Mouse (Mus musculus) lung, embryonic 15.5 days (tissue): Measurements from ENCODE around the gene Nt5c3b. TPM values are rescaled to one million over a fixed set of nuclear protein-coding genes. Genes with fewer than 3 reads are reported as not detected.
A peak's percentile ranks its signal among the peaks of the same experiment; 100 is the strongest.

Source experiments
- ATAC-seq: fragments of 200-750 bp; cut with Nextera tagmentation; 2 replicates; pipeline ENCODE4 v1.8.0; 2017; ENCODE audit warnings: moderate number of reproducible peaks, borderline replicate concordance; ENCODE audit not compliant: low FRiP score, low TSS enrichment; ENCODE audit errors: extremely low read depth
- H3K27ac ChIP-seq: fragments of 300-500 bp; sonication (generic); 2 replicates; pipeline ENCODE4 v1.5.1; 2015; ENCODE audit warnings: moderate library complexity, mild to moderate bottlenecking, inconsistent platforms
- H3K27me3 ChIP-seq: fragments of 300-500 bp; sonication (generic); 2 replicates; pipeline ENCODE4 v1.6.1; 2015; ENCODE audit warnings: inconsistent platforms
- H3K36me3 ChIP-seq: fragments of 300-500 bp; sonication (generic); 2 replicates; pipeline ENCODE4 v1.6.1; 2015; ENCODE audit warnings: inconsistent platforms
- H3K4me1 ChIP-seq: fragments of 300-500 bp; sonication (generic); 2 replicates; pipeline ENCODE4 v1.6.1; 2015; ENCODE audit warnings: inconsistent platforms
- H3K4me2 ChIP-seq: fragments of 300-500 bp; sonication (generic); 2 replicates; pipeline ENCODE4 v1.6.1; 2015; ENCODE audit warnings: inconsistent platforms, mild to moderate bottlenecking, moderate library complexity
- H3K4me3 ChIP-seq: fragments of 300-500 bp; sonication (generic); 2 replicates; pipeline ENCODE4 v1.5.1; 2015; ENCODE audit warnings: mild to moderate bottlenecking, inconsistent platforms
- H3K9ac ChIP-seq: fragments of 300-500 bp; sonication (generic); 2 replicates; pipeline ENCODE4 v1.6.1; 2015; ENCODE audit warnings: inconsistent platforms
- H3K9me3 ChIP-seq: fragments of 300-500 bp; sonication (generic); 2 replicates; pipeline ENCODE4 v1.6.1; 2016; ENCODE audit warnings: inconsistent platforms
- WGBS: fragments of 180-500 bp; shearing (Covaris S2); methylation state at CpG from one replicate; pipeline ENCODE4 v1.1.7; 2015; 5-methylcytosine and 5-hydroxymethylcytosine counted together
- polyA plus RNA-seq: library from polyadenylated mRNA; unstranded; fragments of >200 nt; fragmentation: Nextera tagmentation; extraction: Ambion mirVana; gene quantifications from 2 replicates; pipeline ENCODE4 v1.2.1, GENCODE M21; 2015

Gene Nt5c3b
- polyA plus RNA-seq, 1 experiment from 2014 or later: 133 TPM

DNA sequence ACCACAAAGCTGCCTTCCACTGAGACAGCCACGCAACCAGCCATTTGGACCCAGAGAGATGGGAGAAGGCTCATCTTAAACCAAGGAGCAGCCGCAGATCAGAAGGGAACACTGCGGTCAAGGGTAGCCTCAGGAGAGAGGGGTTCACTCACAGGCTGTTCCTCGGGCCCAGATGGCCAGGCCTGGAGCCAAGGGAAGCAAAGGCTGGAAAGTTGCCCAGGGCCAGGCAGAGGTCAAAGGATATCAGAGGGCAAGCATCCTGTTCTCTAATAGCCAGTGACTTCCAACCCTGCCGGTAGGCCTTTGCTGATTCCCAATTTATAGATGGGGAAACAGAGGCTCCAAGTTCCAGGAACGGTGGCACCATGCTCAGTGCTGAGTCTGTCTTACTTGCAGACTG lies 53.0 kb downstream of the Nt5c3b start:
- peaks cover 77% of the 10 kb centered on the region for H3K4me1 ChIP-seq
- no peak overlapping the region for H3K4me3 ChIP-seq
- peak overlapping the region; percentile 35 for H3K4me2 ChIP-seq
- H3K36me3 ChIP-seq: peaks cover 20% of the 10 kb centered on the region
- no peak for ATAC-seq
- WGBS: 54% methylated on average over 6 of the region's 6 CpGs
- no peak overlapping the region for H3K9ac ChIP-seq
- H3K27me3 ChIP-seq: no peaks in the 10 kb centered on the region
- H3K9me3 ChIP-seq: no peaks in the 10 kb centered on the region
- peak overlapping the region; percentile 88 for H3K27ac ChIP-seq

DNA sequence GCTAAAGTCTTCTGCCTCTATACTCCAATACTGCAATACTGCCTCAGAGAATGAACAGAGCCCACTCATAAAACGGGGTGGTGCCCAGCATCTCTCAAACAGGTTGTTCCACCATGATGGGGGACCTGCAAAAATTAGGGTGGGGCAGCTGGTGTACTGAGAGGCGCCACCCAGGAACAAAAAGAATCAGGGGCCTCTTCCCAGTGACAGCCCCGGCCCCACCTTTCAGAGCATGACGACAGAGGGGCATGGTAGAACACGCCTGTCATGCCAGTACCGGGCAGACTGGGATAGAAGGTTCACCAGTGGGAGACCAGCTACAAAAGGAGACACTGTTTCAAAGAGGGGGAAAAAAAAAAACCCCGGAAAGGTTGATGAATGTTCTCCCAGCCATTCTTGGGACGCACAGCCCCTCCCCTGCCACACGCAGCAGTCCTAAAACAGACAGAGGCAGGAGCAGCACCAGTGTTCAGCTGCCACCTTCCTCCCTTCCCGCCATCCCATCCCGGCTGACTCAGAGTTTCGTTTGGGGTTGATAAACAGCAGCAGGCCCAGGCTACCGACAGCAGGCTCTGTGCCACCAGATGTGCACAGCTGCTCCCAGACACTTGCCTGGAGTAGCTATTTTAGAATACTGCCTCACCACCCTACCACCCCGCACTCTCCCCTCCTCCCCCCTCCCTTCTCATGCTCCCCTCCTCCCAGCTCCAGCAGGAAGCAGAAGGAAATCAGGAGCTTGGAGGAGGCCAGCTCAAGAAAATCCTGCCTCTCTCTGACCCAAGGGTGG lies 53.8 kb downstream of the Nt5c3b start:
- Histone ChIP-seq H3K27me3 (no peaks in the 10 kb centered on the region), H3K4me1 (peaks cover 69% of the 10 kb centered on the region), H3K9me3 (no peaks in the 10 kb centered on the region), H3K27ac (peak overlapping the region; percentile 88), H3K9ac (no peak overlapping the region), H3K4me2 (peak overlapping the region; percentile 35), H3K36me3 (peaks cover 29% of the 10 kb centered on the region), H3K4me3 (no peak overlapping the region)
- 18% methylated on average over 14 of the region's 14 CpGs for WGBS
- ATAC-seq: peak; percentile 60

DNA sequence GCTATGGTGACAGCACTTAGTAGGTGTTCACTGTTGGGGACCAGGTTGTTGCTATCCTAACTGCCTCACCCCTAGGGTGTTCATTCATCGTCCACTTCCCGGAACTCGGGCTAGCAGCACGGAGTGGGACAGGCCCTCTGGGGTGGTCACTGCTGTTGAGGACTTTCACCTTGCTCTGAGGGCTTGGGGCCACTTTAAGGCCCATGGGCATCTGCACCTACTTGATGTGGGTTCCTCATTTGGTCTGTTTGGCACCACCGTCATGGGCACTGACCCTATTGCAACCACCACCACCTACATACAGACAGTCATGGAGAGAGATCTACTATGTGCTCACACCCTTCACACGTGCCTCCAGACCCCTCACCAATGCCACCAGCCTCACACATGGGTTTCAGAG lies 54.5 kb downstream of the Nt5c3b start:
- Histone ChIP-seq H3K4me2 (peak overlapping the region; percentile 35; the same call in 1 of the 2 replicates), H3K9ac (no peak overlapping the region)

DNA sequence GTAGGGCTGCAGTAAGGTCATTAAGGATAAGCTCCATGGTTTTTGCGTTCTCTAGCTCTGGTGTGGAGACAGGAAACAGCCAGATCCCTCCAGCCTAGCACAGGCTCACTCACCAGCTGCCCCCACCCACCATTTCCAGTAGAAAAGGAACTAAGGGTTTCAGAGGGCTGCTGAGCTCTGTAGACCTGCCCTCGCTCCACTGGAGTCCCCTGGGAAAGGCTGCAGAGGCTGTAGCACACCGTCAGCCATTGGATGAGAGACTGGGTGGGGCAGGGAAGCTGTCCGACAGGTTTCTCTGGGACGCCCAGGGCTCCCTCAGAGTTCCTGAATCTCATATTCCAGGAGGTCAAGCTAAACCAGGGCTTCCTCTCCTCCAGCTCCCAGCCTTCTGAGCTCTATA lies 55.0 kb downstream of the Nt5c3b start:
- ATAC-seq: peak; percentile 53; the same call in 1 of the 2 replicates
- Histone ChIP-seq H3K36me3 (peaks cover 39% of the 10 kb centered on the region), H3K27me3 (no peaks in the 10 kb centered on the region)

More for the DNA sequence above, 54.5 kb downstream of the Nt5c3b start:
- Histone ChIP-seq H3K27me3 (no peaks in the 10 kb centered on the region), H3K27ac (peak overlapping the region; percentile 88), H3K36me3 (peaks cover 34% of the 10 kb centered on the region), H3K4me1 (peaks cover 62% of the 10 kb centered on the region), H3K4me3 (no peak overlapping the region), H3K9me3 (no peaks in the 10 kb centered on the region)
- ATAC-seq: no peak
- 81% methylated on average over 6 of the region's 6 CpGs for WGBS

DNA sequence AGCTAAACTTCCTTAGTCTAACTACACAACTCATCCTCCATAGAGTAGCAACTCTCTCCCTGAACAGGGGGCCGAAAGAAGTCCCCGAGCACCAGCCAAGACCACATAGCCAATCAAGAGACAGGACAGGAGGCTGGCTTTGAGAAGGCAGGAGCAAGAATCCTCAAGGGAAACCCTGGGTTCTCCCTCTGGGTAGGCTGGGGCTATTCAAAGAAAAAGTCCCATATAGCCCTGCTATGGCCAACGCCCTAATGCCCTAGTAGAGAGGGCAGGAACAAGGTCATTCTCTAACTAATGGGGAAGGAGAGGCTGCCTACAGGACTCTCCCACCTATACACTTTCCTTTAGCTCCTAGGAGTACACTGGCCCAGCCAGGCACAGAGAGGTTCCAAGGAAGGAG lies 56.6 kb downstream of the Nt5c3b start:
- 87% methylated on average over 3 of the region's 3 CpGs for WGBS
- Histone ChIP-seq H3K9ac (no peak overlapping the region), H3K4me1 (peaks cover 41% of the 10 kb centered on the region), H3K27me3 (no peaks in the 10 kb centered on the region), H3K4me2 (no peak overlapping the region), H3K36me3 (peaks cover 51% of the 10 kb centered on the region), H3K4me3 (no peak overlapping the region), H3K9me3 (no peaks in the 10 kb centered on the region), H3K27ac (no peak overlapping the region)
- no peak for ATAC-seq

More for the DNA sequence above, 55.0 kb downstream of the Nt5c3b start:
- peak overlapping the region; percentile 88 for H3K27ac ChIP-seq
- no peak overlapping the region for H3K4me3 ChIP-seq
- peaks cover 57% of the 10 kb centered on the region for H3K4me1 ChIP-seq
- H3K9me3 ChIP-seq: no peaks in the 10 kb centered on the region
- whole genome bisulfite sequencing: 51% methylated on average over 5 of the region's 5 CpGs
- H3K4me2 ChIP-seq: peak overlapping the region; percentile 35; the same call in 1 of the 2 replicates
- H3K9ac ChIP-seq: no peak overlapping the region; the same call in 1 of the 2 replicates

DNA sequence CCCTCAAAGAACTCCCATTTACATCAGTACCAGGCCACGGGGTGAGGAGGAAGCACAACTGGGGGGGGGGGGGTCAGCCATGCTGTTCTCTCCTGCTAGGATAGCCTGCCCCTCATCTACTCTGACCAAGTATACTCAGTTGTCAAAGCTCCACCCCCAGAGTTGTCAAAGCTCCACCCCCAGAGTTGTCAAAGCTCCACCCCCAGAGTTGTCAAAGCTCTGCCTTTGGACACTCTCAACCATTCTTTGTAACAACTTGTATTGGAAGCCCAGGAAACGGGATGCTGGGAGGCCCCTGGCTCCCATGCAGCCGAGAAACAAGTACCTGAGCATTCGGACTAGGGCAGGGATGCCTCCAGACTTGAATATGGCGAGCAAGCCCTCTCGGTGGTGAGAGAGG lies 58.9 kb downstream of the Nt5c3b start:
- no peaks in the 10 kb centered on the region for H3K9me3 ChIP-seq
- no peak for ATAC-seq
- 76% methylated on average over 6 of the region's 6 CpGs for WGBS
- no peak overlapping the region for H3K4me2 ChIP-seq
- H3K4me1 ChIP-seq: peaks cover 18% of the 10 kb centered on the region
- no peak overlapping the region for H3K4me3 ChIP-seq
- H3K27ac ChIP-seq: no peak overlapping the region
- no peak overlapping the region for H3K9ac ChIP-seq
- H3K36me3 ChIP-seq: peaks cover 71% of the 10 kb centered on the region
- no peaks in the 10 kb centered on the region for H3K27me3 ChIP-seq

DNA sequence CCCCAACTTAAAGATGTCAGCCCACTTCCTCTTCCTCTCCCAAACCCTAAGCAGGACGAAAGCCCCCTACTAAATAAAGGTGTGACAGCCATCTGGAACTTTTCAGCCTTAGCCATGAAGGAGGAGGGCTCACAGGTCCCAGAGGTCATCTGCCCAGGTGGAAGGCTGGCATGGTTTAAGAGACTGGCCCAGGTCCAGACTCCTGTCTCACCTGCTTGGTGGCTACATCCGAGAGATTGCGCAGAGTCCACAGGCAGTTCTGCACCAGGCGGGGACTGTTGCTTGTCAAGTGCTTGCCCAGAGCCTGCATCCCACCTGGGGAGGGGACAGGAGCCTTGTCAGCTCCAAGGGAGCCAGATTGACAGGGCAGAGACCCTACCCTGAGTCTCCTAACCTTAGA lies 62.3 kb downstream of the Nt5c3b start:
- 82% methylated on average over 4 of the region's 4 CpGs for WGBS
- Histone ChIP-seq H3K36me3 (peaks cover 81% of the 10 kb centered on the region), H3K9ac (no peak overlapping the region), H3K27ac (no peak overlapping the region), H3K4me1 (no peaks in the 10 kb centered on the region), H3K9me3 (no peaks in the 10 kb centered on the region), H3K4me3 (no peak overlapping the region), H3K27me3 (no peaks in the 10 kb centered on the region), H3K4me2 (no peak overlapping the region)
- no peak for ATAC-seq

DNA sequence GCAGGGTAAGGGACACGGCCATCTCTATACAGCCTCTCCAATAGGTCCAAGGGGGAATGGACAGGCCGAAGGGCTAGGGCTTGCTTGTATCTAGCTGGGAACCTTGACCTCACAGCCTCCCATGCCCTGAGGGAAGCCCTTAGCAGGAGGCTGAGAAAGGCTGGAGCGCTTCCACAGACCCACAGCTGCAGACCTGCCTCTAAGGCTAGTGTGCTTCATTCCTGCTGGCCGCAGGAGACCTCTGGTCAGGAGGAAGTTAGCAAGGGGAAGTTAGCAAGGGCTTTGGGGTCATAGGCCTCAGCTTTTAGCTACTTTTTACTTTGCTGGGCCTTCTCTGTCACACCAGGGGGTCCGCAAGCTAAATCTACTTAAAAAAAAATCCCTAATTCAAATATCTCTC lies 63.2 kb downstream of the Nt5c3b start:
- Histone ChIP-seq H3K27me3 (no peaks in the 10 kb centered on the region), H3K36me3 (peaks cover 81% of the 10 kb centered on the region), H3K4me2 (no peak overlapping the region), H3K4me1 (no peaks in the 10 kb centered on the region), H3K9me3 (no peaks in the 10 kb centered on the region), H3K9ac (no peak overlapping the region), H3K4me3 (no peak overlapping the region), H3K27ac (no peak overlapping the region)
- 91% methylated on average over 5 of the region's 5 CpGs for WGBS
- no peak for ATAC-seq

DNA sequence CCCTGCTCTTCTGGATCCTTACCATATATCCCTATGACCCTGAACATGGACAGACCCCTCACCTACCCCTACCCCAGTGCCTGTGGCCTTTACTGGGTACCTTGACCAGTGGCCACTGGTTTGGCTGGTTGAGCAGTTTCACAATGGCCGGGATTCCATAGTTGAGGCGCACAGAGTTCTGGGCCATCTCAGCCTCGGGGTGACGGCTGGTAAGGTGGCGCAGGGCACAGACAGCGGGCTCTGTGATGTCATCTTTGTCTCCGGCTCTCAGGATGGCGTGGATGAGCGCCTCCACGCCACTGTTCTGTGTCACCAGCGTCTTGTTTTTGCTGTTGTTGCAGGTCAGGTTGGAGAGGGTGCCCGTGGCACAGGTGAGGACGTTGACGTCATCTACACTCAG lies 63.6 kb downstream of the Nt5c3b start:
- no peak overlapping the region for H3K27ac ChIP-seq
- H3K4me3 ChIP-seq: no peak overlapping the region
- H3K9me3 ChIP-seq: no peaks in the 10 kb centered on the region
- no peaks in the 10 kb centered on the region for H3K27me3 ChIP-seq
- H3K36me3 ChIP-seq: peaks cover 81% of the 10 kb centered on the region
- H3K4me2 ChIP-seq: no peak overlapping the region
- no peak overlapping the region for H3K9ac ChIP-seq
- 95% methylated on average over 14 of the region's 14 CpGs for WGBS
- ATAC-seq: no peak
- H3K4me1 ChIP-seq: no peaks in the 10 kb centered on the region

DNA sequence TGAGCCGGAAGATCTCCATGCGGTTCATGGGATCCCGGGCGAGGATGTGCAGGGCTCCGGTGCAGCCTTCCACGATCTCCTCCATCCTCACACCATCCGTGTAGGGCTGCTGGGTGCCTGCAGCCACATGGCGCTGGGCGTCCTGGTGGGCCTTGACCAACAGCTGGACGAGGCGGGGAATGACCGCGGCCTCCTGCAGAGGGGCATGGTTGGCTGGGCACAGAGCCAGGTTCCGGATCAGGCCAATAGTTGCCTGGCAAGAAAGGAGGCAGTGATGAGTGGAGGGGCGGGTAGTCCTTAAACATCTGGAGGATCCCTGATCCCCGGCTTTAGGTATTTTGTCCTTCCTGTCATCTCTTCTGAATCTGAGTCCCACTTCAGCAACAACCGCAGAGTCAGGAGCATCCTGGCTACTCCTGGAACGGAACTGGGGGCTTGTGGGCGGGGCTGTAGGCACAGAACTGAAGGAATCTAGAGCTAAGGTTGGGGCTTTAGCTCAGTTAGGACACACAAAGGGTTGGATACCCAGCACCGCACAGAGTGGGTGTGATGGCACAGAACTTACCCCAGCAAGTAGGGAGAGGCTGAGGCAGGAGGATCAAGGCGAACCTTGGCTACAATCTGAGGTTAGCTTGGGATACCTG lies 64.7 kb downstream of the Nt5c3b start:
- ATAC-seq: no peak
- no peak overlapping the region for H3K9ac ChIP-seq
- 87% methylated on average over 21 of the region's 21 CpGs for WGBS
- no peaks in the 10 kb centered on the region for H3K9me3 ChIP-seq
- H3K27ac ChIP-seq: no peak overlapping the region
- no peaks in the 10 kb centered on the region for H3K27me3 ChIP-seq
- H3K4me2 ChIP-seq: no peak overlapping the region
- no peak overlapping the region for H3K4me3 ChIP-seq
- peaks cover 79% of the 10 kb centered on the region for H3K36me3 ChIP-seq
- H3K4me1 ChIP-seq: no peaks in the 10 kb centered on the region

DNA sequence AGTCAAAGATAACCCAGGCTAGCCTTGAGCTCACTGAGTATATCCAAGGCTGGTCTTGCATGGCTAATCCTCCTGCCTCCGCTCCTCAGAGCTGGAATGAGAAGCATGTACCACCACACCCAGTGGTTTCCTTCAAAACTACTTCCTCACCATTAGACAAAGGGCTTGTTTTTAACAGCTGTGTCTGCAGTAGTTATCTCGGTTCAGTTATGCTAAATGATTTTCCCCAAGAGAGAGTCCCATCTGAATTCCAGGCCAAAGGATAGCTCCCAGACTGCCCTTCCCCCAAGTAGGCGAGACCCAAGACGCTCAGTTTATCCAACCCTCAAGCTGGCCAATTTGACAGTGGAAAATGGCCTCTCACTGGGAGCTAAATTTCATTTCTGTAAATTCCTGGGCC lies 65.6 kb downstream of the Nt5c3b start:
- H3K27me3 ChIP-seq: no peaks in the 10 kb centered on the region
- no peak overlapping the region for H3K27ac ChIP-seq
- no peaks in the 10 kb centered on the region for H3K4me1 ChIP-seq
- H3K9me3 ChIP-seq: no peaks in the 10 kb centered on the region
- H3K4me3 ChIP-seq: no peak overlapping the region
- no peak overlapping the region for H3K4me2 ChIP-seq
- peaks cover 80% of the 10 kb centered on the region for H3K36me3 ChIP-seq
- 68% methylated on average over 4 of the region's 4 CpGs for WGBS
- H3K9ac ChIP-seq: no peak overlapping the region
- no peak for ATAC-seq

DNA sequence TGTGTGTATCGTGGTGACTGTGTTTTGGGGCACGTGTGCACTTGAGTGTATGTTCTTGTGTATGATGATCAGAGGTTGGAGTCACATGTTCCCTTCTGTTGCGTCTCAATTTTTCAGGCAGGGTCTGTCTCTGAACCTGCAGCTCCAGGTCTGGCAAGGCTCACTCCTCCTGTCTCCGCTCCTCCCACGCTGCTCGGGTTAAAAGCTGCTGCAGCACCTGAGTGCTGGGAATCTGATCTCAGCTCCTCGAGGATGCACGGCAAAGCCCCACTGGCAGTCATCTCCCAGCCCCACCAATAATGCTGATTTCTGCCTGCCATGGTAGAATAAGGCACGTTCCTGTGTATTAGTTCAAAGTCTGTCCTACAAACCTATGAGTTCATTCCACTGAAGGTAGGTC lies 66.5 kb downstream of the Nt5c3b start:
- WGBS: 90% methylated on average over 9 of the region's 9 CpGs
- H3K27ac ChIP-seq: no peak overlapping the region
- H3K27me3 ChIP-seq: no peaks in the 10 kb centered on the region
- H3K9me3 ChIP-seq: no peaks in the 10 kb centered on the region
- peaks cover 76% of the 10 kb centered on the region for H3K36me3 ChIP-seq
- H3K9ac ChIP-seq: no peak overlapping the region
- no peaks in the 10 kb centered on the region for H3K4me1 ChIP-seq
- no peak overlapping the region for H3K4me3 ChIP-seq
- ATAC-seq: no peak
- H3K4me2 ChIP-seq: no peak overlapping the region
